Mouse (Mus musculus): ENCODE measurements around the gene Agpat3. TPM values are rescaled to one million over a fixed set of nuclear protein-coding genes. Genes with fewer than 3 reads are reported as not detected.

Gene Agpat3
- total and polyA plus RNA-seq, 3 experiments = 0.07 TPM; not detected in 2

GRCm38 (mm10) chr10:78260916-78261650, 91.2 kb downstream of the Agpat3 start:
- Histone ChIP-seq H3K79me2 (ENCODE audit: control insufficient read depth, insufficient read depth, low read length, poor library complexity) (no peaks in the 10 kb centered on the region), H3K36me3 (ENCODE audit: control insufficient read depth in 1 of 2, insufficient read depth in 2 of 2, low read length in 2 of 2) (no peaks in the 10 kb centered on the region), H3K27me3 (ENCODE audit: control insufficient read depth in 1 of 2, insufficient read depth in 2 of 2, low read length in 2 of 2) (peaks cover 7 to 13% of the 10 kb centered on the region in 2 experiments), H3K9ac (ENCODE audit: control insufficient read depth, low read depth, low read length, poor library complexity, severe bottlenecking) (no peak overlapping the region), H3K4me1 (ENCODE audit: control insufficient read depth in 1 of 2, insufficient read depth in 2 of 2, low read length in 2 of 2) (no peaks in the 10 kb centered on the region), H3K4me3 (ENCODE audit: control insufficient read depth in 1 of 2, insufficient read depth in 1 of 2, low read depth in 2 of 2, low read length in 2 of 2) (no peak overlapping the region), H3K9me3 (replicated peaks; ENCODE audit: insufficient read depth, low read length) (no peaks in the 10 kb centered on the region), H3K27ac (ENCODE audit: control insufficient read depth, low read depth, low read length) (no peak overlapping the region)
- TF ChIP-seq ELF1 (IDR thresholded peaks at IDR 0.05; ENCODE audit: low read depth, low read length) (no peak), ZMIZ1 (IDR thresholded peaks at IDR 0.05; ENCODE audit: low read depth, low read length) (no peak), SMC3 (IDR thresholded peaks at IDR 0.05; ENCODE audit: low read depth, low read length) (no peak), TBP (IDR thresholded peaks at IDR 0.05; ENCODE audit: low read depth, low read length) (no peak), TAL1 (IDR thresholded peaks at IDR 0.05; ENCODE audit: low read length) (no peak), MAX (IDR thresholded peaks at IDR 0.05; ENCODE audit: low read length) (no peak), MAZ (IDR thresholded peaks at IDR 0.05; ENCODE audit: low read depth, low read length) (no peak)
- no peak for DNase-seq (ENCODE audit: low read depth, low spot score)

GRCm38 (mm10) chr10:78260322-78260721, 92.0 kb downstream of the Agpat3 start:
- no peak overlapping the region for H3K9ac ChIP-seq (ENCODE audit: control insufficient read depth, low read depth, low read length, poor library complexity, severe bottlenecking)
- no peaks in the 10 kb centered on the region for H3K9me3 ChIP-seq (replicated peaks; ENCODE audit: insufficient read depth, low read length)
- no peaks in the 10 kb centered on the region for H3K79me2 ChIP-seq (ENCODE audit: control insufficient read depth, insufficient read depth, low read length, poor library complexity)
- DNase-seq (ENCODE audit: low read depth, low spot score) = no peak
- H3K27me3 ChIP-seq (ENCODE audit: control insufficient read depth in 1 of 2, insufficient read depth in 2 of 2, low read length in 2 of 2) = peaks cover 7 to 13% of the 10 kb centered on the region in 2 experiments
- peaks cover 3 to 6% of the 10 kb centered on the region in 2 experiments; a peak in 3 of 4 replicates for H3K4me1 ChIP-seq (ENCODE audit: control insufficient read depth in 1 of 2, insufficient read depth in 2 of 2, low read length in 2 of 2)
- no peak overlapping the region for H3K4me3 ChIP-seq (ENCODE audit: control insufficient read depth in 1 of 2, insufficient read depth in 1 of 2, low read depth in 2 of 2, low read length in 2 of 2)
- H3K36me3 ChIP-seq (ENCODE audit: control insufficient read depth in 1 of 2, insufficient read depth in 2 of 2, low read length in 2 of 2) = peaks cover 0 to 4% of the 10 kb centered on the region in 2 experiments; a peak in 2 of 4 replicates
- no peak overlapping the region for H3K27ac ChIP-seq (ENCODE audit: control insufficient read depth, low read depth, low read length)
- TF ChIP-seq HCFC1 (IDR thresholded peaks at IDR 0.05; ENCODE audit: low read depth, low read length) = no peak
- TF ChIP-seq SMC3 (IDR thresholded peaks at IDR 0.05; ENCODE audit: low read depth, low read length) = no peak
- TF ChIP-seq MYB (IDR thresholded peaks at IDR 0.05; ENCODE audit: low read depth, low read length) = no peak
- no peak for TF ChIP-seq RAD21 (IDR thresholded peaks at IDR 0.05; ENCODE audit: low read depth, low read length)

- no peak overlapping the region for H3K27ac ChIP-seq (ENCODE audit: control insufficient read depth, low read depth, low read length)
- H3K4me1 ChIP-seq (ENCODE audit: control insufficient read depth in 1 of 2, insufficient read depth in 2 of 2, low read length in 2 of 2) = peaks cover 3 to 10% of the 10 kb centered on the region in 2 experiments; a peak in 3 of 4 replicates
- no peaks in the 10 kb centered on the region for H3K9me3 ChIP-seq (replicated peaks; ENCODE audit: insufficient read depth, low read length)
- H3K36me3 ChIP-seq (ENCODE audit: control insufficient read depth in 1 of 2, insufficient read depth in 2 of 2, low read length in 2 of 2) = peaks cover 0 to 5% of the 10 kb centered on the region in 2 experiments; a peak in 2 of 4 replicates
- H3K27me3 ChIP-seq (ENCODE audit: control insufficient read depth in 1 of 2, insufficient read depth in 2 of 2, low read length in 2 of 2) = peaks cover 7 to 13% of the 10 kb centered on the region in 2 experiments
- TF ChIP-seq MEF2A (IDR thresholded peaks at IDR 0.05; ENCODE audit: extremely low read depth, insufficient replicate concordance, low read depth, low read length, poor library complexity, severe bottlenecking) (no peak), MYB (IDR thresholded peaks at IDR 0.05; ENCODE audit: low read depth, low read length) (no peak), BHLHE40 (IDR thresholded peaks at IDR 0.05; ENCODE audit: borderline replicate concordance, low read depth, low read length) (no peak), GABPA (IDR thresholded peaks at IDR 0.05; ENCODE audit: low read depth, low read length) (no peak), USF2 (IDR thresholded peaks at IDR 0.05; ENCODE audit: borderline replicate concordance in 1 of 2, insufficient read depth in 1 of 2, low read depth in 1 of 2, low read length in 2 of 2) (no peak), ZKSCAN1 (IDR thresholded peaks at IDR 0.05; ENCODE audit: low read depth, low read length) (no peak), POLR2AphosphoS5 (IDR thresholded peaks at IDR 0.05; ENCODE audit: borderline replicate concordance, low read depth, low read length) (no peak), MAX (IDR thresholded peaks at IDR 0.05; ENCODE audit: low read length) (no peak), MAFK (IDR thresholded peaks at IDR 0.05; ENCODE audit: borderline replicate concordance, low read depth, low read length) (no peak), TBP (IDR thresholded peaks at IDR 0.05; ENCODE audit: low read depth, low read length) (no peak)
- H3K79me2 ChIP-seq (ENCODE audit: control insufficient read depth, insufficient read depth, low read length, poor library complexity) = no peaks in the 10 kb centered on the region
- DNase-seq (ENCODE audit: low read depth, low spot score) = no peak
- no peak overlapping the region for H3K9ac ChIP-seq (ENCODE audit: control insufficient read depth, low read depth, low read length, poor library complexity, severe bottlenecking)
- no peak overlapping the region for H3K4me3 ChIP-seq (ENCODE audit: control insufficient read depth in 1 of 2, insufficient read depth in 1 of 2, low read depth in 2 of 2, low read length in 2 of 2)
Measured at GRCm38 (mm10) chr10:78259702-78260101, 92.6 kb downstream of the Agpat3 start.

Measured in MEL (cell line).